Mouse (Mus musculus): Measurements from ENCODE around the gene Rpa2. TPM values are rescaled to one million over a fixed set of nuclear protein-coding genes. Genes with fewer than 3 reads are reported as not detected.
"Not testable (repeated sequence)": the region's sequence is repeated elsewhere in the genome, so short reads cannot be mapped to it uniquely, and the experiment has no call there.

The Rpa2 gene
- polyA plus RNA-seq, 2 experiments, result 55.6 to 95.7 TPM

- no peaks in the 10 kb centered on the region for H3K9me3 ChIP-seq (ENCODE audit: control insufficient read depth, low read length)
- H3K27ac ChIP-seq, result no peak overlapping the region
- TF ChIP-seq CTCF (IDR thresholded peaks at IDR 0.05; ENCODE audit: low read depth) (no peak), EP300 (IDR thresholded peaks at IDR 0.05; ENCODE audit: low read depth) (no peak)
- ATAC-seq (ENCODE audit: insufficient read depth) (no peak), DNase-seq (ENCODE audit: low read depth in 3 of 3, low spot score in 3 of 3) (no peak)
- H3K36me3 ChIP-seq (replicated peaks; ENCODE audit: control insufficient read depth, insufficient read depth, low read depth), result no peaks in the 10 kb centered on the region
- 36% methylated on average over 3 of the region's 3 CpGs for WGBS (ENCODE audit: insufficient replicate concordance)
- H3K4me1 ChIP-seq (replicated peaks; ENCODE audit: control insufficient read depth in 2 of 2, insufficient read depth in 2 of 2, low read length in 1 of 2), result peaks cover 0 to 2% of the 10 kb centered on the region in 2 experiments; a peak in 1 of 4 replicates
- peaks cover 26% of the 10 kb centered on the region for H3K27me3 ChIP-seq (ENCODE audit: control insufficient read depth, insufficient read depth, low read length)
- no peak overlapping the region for H3K4me2 ChIP-seq (ENCODE audit: low read depth)
- no peak overlapping the region for H3K9ac ChIP-seq (replicated peaks)
- H3K4me3 ChIP-seq (ENCODE audit: insufficient read depth in 1 of 2, low read depth in 2 of 2, low read length in 2 of 2), result no peak overlapping the region
These were observed 7.8 kb upstream of the Rpa2 start for GRCm38 (mm10) chr4:132760296-132760695.

- Histone ChIP-seq H3K36me3 (replicated peaks; ENCODE audit: control insufficient read depth, insufficient read depth, low read depth) (no peaks in the 10 kb centered on the region), H3K4me1 (replicated peaks; ENCODE audit: control insufficient read depth in 2 of 2, insufficient read depth in 2 of 2, low read length in 1 of 2) (peaks cover 2 to 3% of the 10 kb centered on the region in 2 experiments), H3K4me3 (ENCODE audit: insufficient read depth in 1 of 2, low read depth in 2 of 2, low read length in 2 of 2) (no peak overlapping the region), H3K27me3 (ENCODE audit: control insufficient read depth, insufficient read depth, low read length) (peaks cover 6% of the 10 kb centered on the region), H3K4me2 (ENCODE audit: low read depth) (no peak overlapping the region), H3K9me3 (ENCODE audit: control insufficient read depth, low read length) (no peaks in the 10 kb centered on the region), H3K27ac (no peak overlapping the region), H3K9ac (replicated peaks) (no peak overlapping the region)
- no peak for TF ChIP-seq CTCF (IDR thresholded peaks at IDR 0.05; ENCODE audit: low read depth)
- TF ChIP-seq EP300 (IDR thresholded peaks at IDR 0.05; ENCODE audit: low read depth), result no peak
- ATAC-seq (ENCODE audit: insufficient read depth) (no peak), DNase-seq (ENCODE audit: low read depth in 3 of 3, low spot score in 3 of 3) (no peak)
- WGBS (ENCODE audit: insufficient replicate concordance), result 64% methylated on average over 6 of the region's 6 CpGs
These were observed 5.5 kb upstream of the Rpa2 start for GRCm38 (mm10) chr4:132762602-132763001.

- not testable (repeated sequence) for H3K9ac ChIP-seq (replicated peaks); H3K27me3 ChIP-seq (ENCODE audit: control insufficient read depth, insufficient read depth, low read length); H3K27ac ChIP-seq; H3K4me2 ChIP-seq (ENCODE audit: low read depth); H3K36me3 ChIP-seq (replicated peaks; ENCODE audit: control insufficient read depth, insufficient read depth, low read depth); H3K4me1 ChIP-seq (replicated peaks; ENCODE audit: control insufficient read depth in 2 of 2, insufficient read depth in 2 of 2, low read length in 1 of 2); H3K9me3 ChIP-seq (ENCODE audit: control insufficient read depth, low read length); ATAC-seq (ENCODE audit: insufficient read depth); DNase-seq (ENCODE audit: low read depth in 3 of 3, low spot score in 3 of 3); H3K4me3 ChIP-seq (ENCODE audit: insufficient read depth in 1 of 2, low read depth in 2 of 2, low read length in 2 of 2)
- 62% methylated on average over 3 of the region's 3 CpGs for WGBS (ENCODE audit: insufficient replicate concordance)
These were observed 5.0 kb upstream of the Rpa2 start for GRCm38 (mm10) chr4:132763125-132763524.

GRCm38 (mm10) chr4:132771776-132772175, 3.6 kb downstream of the Rpa2 start:
- ATAC-seq (ENCODE audit: insufficient read depth), result no peak
- no peak overlapping the region for H3K4me2 ChIP-seq (ENCODE audit: low read depth)
- no peak overlapping the region for H3K9ac ChIP-seq (replicated peaks)
- TF ChIP-seq CTCF (IDR thresholded peaks at IDR 0.05; ENCODE audit: low read depth) (no peak), EP300 (IDR thresholded peaks at IDR 0.05; ENCODE audit: low read depth) (no peak)
- H3K4me1 ChIP-seq (replicated peaks; ENCODE audit: control insufficient read depth in 2 of 2, insufficient read depth in 2 of 2, low read length in 1 of 2), result peaks cover 6 to 8% of the 10 kb centered on the region in 2 experiments
- DNase-seq (ENCODE audit: low read depth in 3 of 3, low spot score in 3 of 3), result no peak
- no peak overlapping the region for H3K27ac ChIP-seq
- H3K9me3 ChIP-seq (ENCODE audit: control insufficient read depth, low read length), result no peaks in the 10 kb centered on the region
- H3K27me3 ChIP-seq (ENCODE audit: control insufficient read depth, insufficient read depth, low read length), result no peaks in the 10 kb centered on the region
- 79% methylated on average over 9 of the region's 9 CpGs for WGBS (ENCODE audit: insufficient replicate concordance)
- H3K36me3 ChIP-seq (replicated peaks; ENCODE audit: control insufficient read depth, insufficient read depth, low read depth), result peaks cover 67% of the 10 kb centered on the region
- no peak overlapping the region for H3K4me3 ChIP-seq (ENCODE audit: insufficient read depth in 1 of 2, low read depth in 2 of 2, low read length in 2 of 2)

GRCm38 (mm10) chr4:132774905-132775304, 6.8 kb downstream of the Rpa2 start:
- TF ChIP-seq CTCF (IDR thresholded peaks at IDR 0.05; ENCODE audit: low read depth) (no peak), EP300 (IDR thresholded peaks at IDR 0.05; ENCODE audit: low read depth) (no peak)
- H3K27ac ChIP-seq, result no peak overlapping the region
- H3K4me3 ChIP-seq (ENCODE audit: insufficient read depth in 1 of 2, low read depth in 2 of 2, low read length in 2 of 2), result no peak overlapping the region
- ATAC-seq (ENCODE audit: insufficient read depth) (no peak), DNase-seq (ENCODE audit: low read depth in 3 of 3, low spot score in 3 of 3) (no peak)
- H3K27me3 ChIP-seq (ENCODE audit: control insufficient read depth, insufficient read depth, low read length), result no peaks in the 10 kb centered on the region
- no peaks in the 10 kb centered on the region for H3K9me3 ChIP-seq (ENCODE audit: control insufficient read depth, low read length)
- H3K36me3 ChIP-seq (replicated peaks; ENCODE audit: control insufficient read depth, insufficient read depth, low read depth), result peaks cover 96% of the 10 kb centered on the region
- no peak overlapping the region for H3K9ac ChIP-seq (replicated peaks)
- 70% methylated on average over 3 of the region's 3 CpGs for WGBS (ENCODE audit: insufficient replicate concordance)
- no peaks in the 10 kb centered on the region for H3K4me1 ChIP-seq (replicated peaks; ENCODE audit: control insufficient read depth in 2 of 2, insufficient read depth in 2 of 2, low read length in 1 of 2)
- H3K4me2 ChIP-seq (ENCODE audit: low read depth), result no peak overlapping the region
